Mouse (Mus musculus) testis, adult 2 months (tissue): ENCODE measurements around the gene Timp3.

Experiments
- CTCF ChIP-seq: fragments of 200-500 bp; IDR thresholded peaks from 2 replicates; pipeline ENCODE4 v1.5.1; 2012; ENCODE audit warnings: low read depth, mild to moderate bottlenecking, inconsistent platforms, low read length, moderate library complexity; ENCODE audit not compliant: control insufficient read depth, insufficient read depth, insufficient replicate concordance
- POLR2A ChIP-seq: fragments of 200-500 bp; IDR thresholded peaks from 2 replicates; pipeline ENCODE4 v1.6.1; 2012; ENCODE audit warnings: low read depth, mild to moderate bottlenecking, inconsistent platforms, low read length, moderate library complexity; ENCODE audit not compliant: control insufficient read depth

- TF ChIP-seq POLR2A (no peak), CTCF (no peak)
Measured at GRCm38 (mm10) chr10:86389913-86390312, 89.7 kb downstream of the Timp3 start.
